Mouse (Mus musculus): Measurements from ENCODE around the gene Gm20538. TPM values are rescaled to one million over a fixed set of nuclear protein-coding genes. Genes with fewer than 3 reads are reported as not detected.

Gene Gm20538
- total and polyA plus RNA-seq, 3 experiments = not detected

- no peak for ATAC-seq (ENCODE audit: extremely low read depth, insufficient number of reproducible peaks, low FRiP score, poor library complexity, severe bottlenecking)
- TF ChIP-seq POLR2AphosphoS5 (IDR thresholded peaks at IDR 0.05; ENCODE audit: insufficient replicate concordance, low read depth, low read length) (no peak), CTCF (IDR thresholded peaks at IDR 0.05; ENCODE audit: low read depth, low read length) (no peak), GATA1 (IDR thresholded peaks at IDR 0.05; ENCODE audit: borderline replicate concordance, low read length) (no peak), TAL1 (conservative IDR thresholded peaks at IDR 0.05; ENCODE audit: low read depth, low read length) (no peak)
These were observed 33.5 kb downstream of the Gm20538 start for GRCm38 (mm10) chr19:44519152-44519551.

GRCm38 (mm10) chr19:44517996-44518768 lies 34.4 kb downstream of the Gm20538 start:
- Histone ChIP-seq H3K36me3 (replicated peaks) (no peaks in the 10 kb centered on the region), H3K4me3 (ENCODE audit: low read depth, low read length) (no peak overlapping the region), H3K27me3 (ENCODE audit: insufficient read depth, low read length) (peaks cover 53% of the 10 kb centered on the region), H3K4me1 (ENCODE audit: insufficient read depth, low read depth, low read length) (no peaks in the 10 kb centered on the region), H3K9me3 (replicated peaks) (no peaks in the 10 kb centered on the region)
- TF ChIP-seq POLR2AphosphoS5 (IDR thresholded peaks at IDR 0.05; ENCODE audit: insufficient replicate concordance, low read depth, low read length) = no peak
- TF ChIP-seq GATA1 (IDR thresholded peaks at IDR 0.05; ENCODE audit: borderline replicate concordance, low read length) = no peak
- TF ChIP-seq GATA2 (IDR thresholded peaks at IDR 0.05; ENCODE audit: borderline replicate concordance, low read depth, low read length) = no peak
- TF ChIP-seq TAL1 (conservative IDR thresholded peaks at IDR 0.05; ENCODE audit: low read depth, low read length) = no peak
- TF ChIP-seq CTCF (IDR thresholded peaks at IDR 0.05; ENCODE audit: low read depth, low read length) = no peak
- DNase-seq (ENCODE audit: low spot score) (no peak), ATAC-seq (ENCODE audit: extremely low read depth, insufficient number of reproducible peaks, low FRiP score, poor library complexity, severe bottlenecking) (no peak)

More at GRCm38 (mm10) chr19:44519152-44519551, 33.5 kb downstream of the Gm20538 start:
- Histone ChIP-seq H3K4me3 (ENCODE audit: low read depth, low read length) (no peak overlapping the region), H3K4me1 (ENCODE audit: insufficient read depth, low read depth, low read length) (no peaks in the 10 kb centered on the region), H3K9me3 (replicated peaks) (no peaks in the 10 kb centered on the region), H3K27me3 (ENCODE audit: insufficient read depth, low read length) (peaks cover 51% of the 10 kb centered on the region), H3K36me3 (replicated peaks) (no peaks in the 10 kb centered on the region)
- DNase-seq (ENCODE audit: low spot score) = no peak

- H3K4me1 ChIP-seq (ENCODE audit: insufficient read depth, low read depth, low read length) = no peaks in the 10 kb centered on the region; the same call in 1 of the 2 replicates
- H3K4me3 ChIP-seq (ENCODE audit: low read depth, low read length) = no peak overlapping the region
- no peaks in the 10 kb centered on the region for H3K36me3 ChIP-seq (replicated peaks)
- ATAC-seq (ENCODE audit: extremely low read depth, insufficient number of reproducible peaks, low FRiP score, poor library complexity, severe bottlenecking) = no peak
- TF ChIP-seq POLR2AphosphoS5 (IDR thresholded peaks at IDR 0.05; ENCODE audit: insufficient replicate concordance, low read depth, low read length) (no peak), TAL1 (conservative IDR thresholded peaks at IDR 0.05; ENCODE audit: low read depth, low read length) (no peak), GATA2 (IDR thresholded peaks at IDR 0.05; ENCODE audit: borderline replicate concordance, low read depth, low read length) (no peak), CTCF (IDR thresholded peaks at IDR 0.05; ENCODE audit: low read depth, low read length) (no peak), GATA1 (IDR thresholded peaks at IDR 0.05; ENCODE audit: borderline replicate concordance, low read length) (no peak)
- no peaks in the 10 kb centered on the region for H3K9me3 ChIP-seq (replicated peaks)
- H3K27me3 ChIP-seq (ENCODE audit: insufficient read depth, low read length) = peaks cover 65% of the 10 kb centered on the region
- DNase-seq (ENCODE audit: low spot score) = no peak
These were observed 36.9 kb downstream of the Gm20538 start for GRCm38 (mm10) chr19:44515769-44516168.

- Histone ChIP-seq H3K27me3 (ENCODE audit: insufficient read depth, low read length) (peaks cover 64% of the 10 kb centered on the region), H3K36me3 (replicated peaks) (no peaks in the 10 kb centered on the region)
- no peak for DNase-seq (ENCODE audit: low spot score)
These were observed 37.8 kb downstream of the Gm20538 start for GRCm38 (mm10) chr19:44514521-44515451.

GRCm38 (mm10) chr19:44513921-44514482 lies 38.6 kb downstream of the Gm20538 start:
- Histone ChIP-seq H3K9me3 (replicated peaks) (no peaks in the 10 kb centered on the region), H3K4me3 (ENCODE audit: low read depth, low read length) (no peak overlapping the region), H3K4me1 (ENCODE audit: insufficient read depth, low read depth, low read length) (no peaks in the 10 kb centered on the region; the same call in 1 of the 2 replicates), H3K27me3 (ENCODE audit: insufficient read depth, low read length) (peaks cover 62% of the 10 kb centered on the region), H3K36me3 (replicated peaks) (no peaks in the 10 kb centered on the region)
- TF ChIP-seq POLR2AphosphoS5 (IDR thresholded peaks at IDR 0.05; ENCODE audit: insufficient replicate concordance, low read depth, low read length) = no peak
- TF ChIP-seq GATA1 (IDR thresholded peaks at IDR 0.05; ENCODE audit: borderline replicate concordance, low read length) = no peak
- no peak for TF ChIP-seq GATA2 (IDR thresholded peaks at IDR 0.05; ENCODE audit: borderline replicate concordance, low read depth, low read length)
- no peak for TF ChIP-seq CTCF (IDR thresholded peaks at IDR 0.05; ENCODE audit: low read depth, low read length)
- TF ChIP-seq TAL1 (conservative IDR thresholded peaks at IDR 0.05; ENCODE audit: low read depth, low read length) = no peak
- no peak for DNase-seq (ENCODE audit: low spot score)
- ATAC-seq (ENCODE audit: extremely low read depth, insufficient number of reproducible peaks, low FRiP score, poor library complexity, severe bottlenecking) = no peak

More at GRCm38 (mm10) chr19:44514521-44515451, 37.8 kb downstream of the Gm20538 start:
- H3K9me3 ChIP-seq (replicated peaks) = no peaks in the 10 kb centered on the region
- TF ChIP-seq GATA2 (IDR thresholded peaks at IDR 0.05; ENCODE audit: borderline replicate concordance, low read depth, low read length) (no peak), GATA1 (IDR thresholded peaks at IDR 0.05; ENCODE audit: borderline replicate concordance, low read length) (no peak), TAL1 (conservative IDR thresholded peaks at IDR 0.05; ENCODE audit: low read depth, low read length) (no peak), CTCF (IDR thresholded peaks at IDR 0.05; ENCODE audit: low read depth, low read length) (no peak), POLR2AphosphoS5 (IDR thresholded peaks at IDR 0.05; ENCODE audit: insufficient replicate concordance, low read depth, low read length) (no peak)
- no peaks in the 10 kb centered on the region; the same call in 1 of the 2 replicates for H3K4me1 ChIP-seq (ENCODE audit: insufficient read depth, low read depth, low read length)
- no peak overlapping the region for H3K4me3 ChIP-seq (ENCODE audit: low read depth, low read length)
- no peak for ATAC-seq (ENCODE audit: extremely low read depth, insufficient number of reproducible peaks, low FRiP score, poor library complexity, severe bottlenecking)
